Mouse (Mus musculus) midbrain, embryonic 10.5 days (tissue): ENCODE results near the gene Zfp287. TPM values are rescaled to one million over a fixed set of nuclear protein-coding genes. Genes with fewer than 3 reads are reported as not detected.

Experiments used
- DNase-seq: peaks from one replicate; pipeline ENCODE4 v3.0.0-alpha.2; 2017; ENCODE audit warnings: low spot score
- H3K27ac ChIP-seq: fragments of 300-500 bp; sonication (generic); replicated peaks from 2 replicates; pipeline ENCODE4 v1.5.1; 2016; ENCODE audit warnings: mild to moderate bottlenecking
- H3K27me3 ChIP-seq: fragments of 300-500 bp; sonication (generic); 2 replicates; pipeline ENCODE4 v1.6.1; 2016; ENCODE audit warnings: low read depth, mild to moderate bottlenecking; ENCODE audit not compliant: poor library complexity, severe bottlenecking
- H3K36me3 ChIP-seq: fragments of 300-500 bp; sonication (generic); 2 replicates; pipeline ENCODE4 v1.6.1; 2016; ENCODE audit warnings: mild to moderate bottlenecking, moderate library complexity
- H3K4me1 ChIP-seq: fragments of 300-500 bp; sonication (generic); 2 replicates; pipeline ENCODE4 v1.6.1; 2016
- H3K4me3 ChIP-seq: fragments of 300-500 bp; sonication (generic); 2 replicates; pipeline ENCODE4 v1.5.1; 2016; ENCODE audit warnings: mild to moderate bottlenecking, moderate library complexity
- H3K9me3 ChIP-seq: fragments of 300-500 bp; sonication (generic); replicated peaks from 2 replicates; pipeline ENCODE4 v1.6.1; 2016; ENCODE audit warnings: mild to moderate bottlenecking
- WGBS: fragments of 180-500 bp; shearing (Covaris S2); methylation state at CpG from one replicate; pipeline ENCODE4 v1.1.7; 2016; 5-methylcytosine and 5-hydroxymethylcytosine counted together
- polyA plus RNA-seq: library from polyadenylated mRNA; unstranded; fragments of >200 nt; fragmentation: Nextera tagmentation; extraction: Ambion mirVana; gene quantifications from 2 replicates; pipeline ENCODE4 v1.2.1, GENCODE M21; 2016

Gene Zfp287
- polyA plus RNA-seq, 1 experiment from 2014 or later: 13.8 TPM

GRCm38 (mm10) chr11:62746001-62746533, 14.4 kb upstream of the Zfp287 start:
- H3K36me3 ChIP-seq: no peaks in the 10 kb centered on the region
- peaks cover 8% of the 10 kb centered on the region for H3K4me1 ChIP-seq
- H3K27ac ChIP-seq: no peak overlapping the region
- DNase-seq: peak; percentile 71
- H3K9me3 ChIP-seq: no peaks in the 10 kb centered on the region
- peak overlapping the region; percentile 56 for H3K4me3 ChIP-seq
- WGBS: 3% methylated on average over 27 of the region's 27 CpGs
- H3K27me3 ChIP-seq: peaks cover 43% of the 10 kb centered on the region

GRCm38 (mm10) chr11:62744103-62744502, 12.4 kb upstream of the Zfp287 start:
- H3K27ac ChIP-seq: no peak overlapping the region
- no peaks in the 10 kb centered on the region for H3K36me3 ChIP-seq
- H3K27me3 ChIP-seq: peaks cover 39% of the 10 kb centered on the region
- H3K4me1 ChIP-seq: peaks cover 8% of the 10 kb centered on the region
- no peak overlapping the region for H3K4me3 ChIP-seq
- peak; percentile 68 for DNase-seq
- H3K9me3 ChIP-seq: no peaks in the 10 kb centered on the region
- WGBS: 47% methylated on average over 5 of the region's 5 CpGs

GRCm38 (mm10) chr11:62742261-62742957, 10.7 kb upstream of the Zfp287 start:
- Histone ChIP-seq H3K27ac (no peak overlapping the region), H3K27me3 (peaks cover 25% of the 10 kb centered on the region), H3K4me3 (no peak overlapping the region), H3K36me3 (no peaks in the 10 kb centered on the region), H3K4me1 (peaks cover 8% of the 10 kb centered on the region), H3K9me3 (no peaks in the 10 kb centered on the region)
- WGBS: 78% methylated on average over 10 of the region's 10 CpGs
- no peak for DNase-seq

GRCm38 (mm10) chr11:62741186-62741585, 9.5 kb upstream of the Zfp287 start:
- H3K27ac ChIP-seq: no peak overlapping the region
- no peaks in the 10 kb centered on the region for H3K36me3 ChIP-seq
- H3K4me1 ChIP-seq: peaks cover 4% of the 10 kb centered on the region; the same call in 1 of the 2 replicates
- H3K4me3 ChIP-seq: no peak overlapping the region
- no peaks in the 10 kb centered on the region for H3K9me3 ChIP-seq
- peaks cover 13% of the 10 kb centered on the region for H3K27me3 ChIP-seq
- DNase-seq: no peak
- 92% methylated on average over 2 of the region's 2 CpGs for WGBS

GRCm38 (mm10) chr11:62732665-62733064, 960 bp upstream of the Zfp287 start:
- Histone ChIP-seq H3K4me1 (peaks cover 23% of the 10 kb centered on the region), H3K36me3 (peaks cover 19% of the 10 kb centered on the region), H3K9me3 (no peaks in the 10 kb centered on the region), H3K4me3 (no peak overlapping the region), H3K27ac (no peak overlapping the region), H3K27me3 (no peaks in the 10 kb centered on the region)
- no peak for DNase-seq
- 81% methylated on average over 3 of the region's 3 CpGs for WGBS

- Histone ChIP-seq H3K4me1 (peaks cover 23% of the 10 kb centered on the region), H3K27me3 (no peaks in the 10 kb centered on the region), H3K36me3 (peaks cover 25% of the 10 kb centered on the region), H3K9me3 (no peaks in the 10 kb centered on the region), H3K27ac (peak overlapping the region; percentile 95), H3K4me3 (peak overlapping the region; percentile 77)
- no peak for DNase-seq
- 12% methylated on average over 5 of the region's 5 CpGs for WGBS
Measured at GRCm38 (mm10) chr11:62732022-62732387, 300 bp upstream of the Zfp287 start.

- Histone ChIP-seq H3K9me3 (no peaks in the 10 kb centered on the region), H3K27ac (no peak overlapping the region), H3K4me1 (peaks cover 23% of the 10 kb centered on the region), H3K36me3 (peaks cover 58% of the 10 kb centered on the region), H3K4me3 (no peak overlapping the region), H3K27me3 (no peaks in the 10 kb centered on the region)
- DNase-seq: no peak
- 95% methylated on average over 8 of the region's 8 CpGs for WGBS
Measured at GRCm38 (mm10) chr11:62728276-62728675, 3.4 kb downstream of the Zfp287 start.

- H3K36me3 ChIP-seq: peaks cover 59% of the 10 kb centered on the region
Measured at GRCm38 (mm10) chr11:62710657-62711056, 21.0 kb downstream of the Zfp287 start.

GRCm38 (mm10) chr11:62708252-62708651, 23.5 kb downstream of the Zfp287 start:
- Histone ChIP-seq H3K4me3 (no peak overlapping the region), H3K9me3 (no peaks in the 10 kb centered on the region), H3K27ac (no peak overlapping the region), H3K27me3 (no peaks in the 10 kb centered on the region), H3K4me1 (no peaks in the 10 kb centered on the region), H3K36me3 (peaks cover 38% of the 10 kb centered on the region)
- no peak for DNase-seq
- 85% methylated on average over 7 of the region's 7 CpGs for WGBS

More at GRCm38 (mm10) chr11:62710657-62711056, 21.0 kb downstream of the Zfp287 start:
- Histone ChIP-seq H3K9me3 (no peaks in the 10 kb centered on the region), H3K4me1 (no peaks in the 10 kb centered on the region), H3K27ac (no peak overlapping the region), H3K4me3 (no peak overlapping the region), H3K27me3 (no peaks in the 10 kb centered on the region)
- no peak for DNase-seq
- 95% methylated on average over 5 of the region's 5 CpGs for WGBS

- Histone ChIP-seq H3K36me3 (peaks cover 18% of the 10 kb centered on the region; the same call in 1 of the 2 replicates), H3K4me3 (no peak overlapping the region), H3K27me3 (no peaks in the 10 kb centered on the region), H3K4me1 (no peaks in the 10 kb centered on the region), H3K9me3 (no peaks in the 10 kb centered on the region), H3K27ac (no peak overlapping the region)
- 89% methylated on average over 2 of the region's 2 CpGs for WGBS
- no peak for DNase-seq
Measured at GRCm38 (mm10) chr11:62706141-62706540, 25.6 kb downstream of the Zfp287 start.

- Histone ChIP-seq H3K27me3 (no peaks in the 10 kb centered on the region), H3K4me1 (no peaks in the 10 kb centered on the region), H3K36me3 (no peaks in the 10 kb centered on the region), H3K27ac (no peak overlapping the region), H3K9me3 (no peaks in the 10 kb centered on the region), H3K4me3 (no peak overlapping the region)
- DNase-seq: no peak
- 83% methylated on average over 1 of the region's 1 CpGs for WGBS
Measured at GRCm38 (mm10) chr11:62701218-62701617, 30.5 kb downstream of the Zfp287 start.

- no peaks in the 10 kb centered on the region for H3K27me3 ChIP-seq
- no peaks in the 10 kb centered on the region for H3K36me3 ChIP-seq
- 73% methylated on average over 4 of the region's 4 CpGs for WGBS
- DNase-seq: no peak
- H3K4me3 ChIP-seq: no peak overlapping the region
- no peaks in the 10 kb centered on the region for H3K4me1 ChIP-seq
- no peaks in the 10 kb centered on the region for H3K9me3 ChIP-seq
- no peak overlapping the region for H3K27ac ChIP-seq
Measured at GRCm38 (mm10) chr11:62699749-62700148, 32.0 kb downstream of the Zfp287 start.

- Histone ChIP-seq H3K4me3 (no peak overlapping the region), H3K36me3 (no peaks in the 10 kb centered on the region), H3K27ac (no peak overlapping the region), H3K9me3 (no peaks in the 10 kb centered on the region), H3K4me1 (no peaks in the 10 kb centered on the region), H3K27me3 (no peaks in the 10 kb centered on the region)
- no peak for DNase-seq
- 95% methylated on average over 8 of the region's 8 CpGs for whole genome bisulfite sequencing
Measured at GRCm38 (mm10) chr11:62695126-62695525, 36.6 kb downstream of the Zfp287 start.
